Mouse (Mus musculus) spleen, adult 2 months (tissue): ENCODE results near the gene Eif2b2. TPM values are rescaled to one million over a fixed set of nuclear protein-coding genes. Genes with fewer than 3 reads are reported as not detected.

Experiments used
- DNase-seq, 2 experiments: peaks; one replicate each; pipeline versions ENCODE4 v3.0.0 to v3.0.0-alpha.2; 2012 to 2021; ENCODE audit warnings: low spot score in 2 of 2, low read depth in 1 of 2
- H3K27ac ChIP-seq: fragments of 200-500 bp; 2 replicates; pipeline ENCODE4 v1.5.1; 2012; ENCODE audit warnings: low read length, inconsistent platforms; ENCODE audit not compliant: insufficient read depth
- H3K27me3 ChIP-seq: fragments of 200-500 bp; 2 replicates; pipeline ENCODE4 v1.6.1; 2012; ENCODE audit warnings: mild to moderate bottlenecking, moderate library complexity, low read length, inconsistent platforms; ENCODE audit not compliant: control insufficient read depth, insufficient read depth
- H3K36me3 ChIP-seq: fragments of 200-500 bp; 2 replicates; pipeline ENCODE4 v1.6.1; 2012; ENCODE audit warnings: mild to moderate bottlenecking, low read length, inconsistent platforms; ENCODE audit not compliant: control insufficient read depth, insufficient read depth
- H3K4me1 ChIP-seq: fragments of 200-500 bp; 2 replicates; pipeline ENCODE4 v1.6.1; 2011; ENCODE audit warnings: inconsistent platforms; ENCODE audit not compliant: control insufficient read depth, insufficient read depth, insufficient read length
- H3K4me3 ChIP-seq: fragments of 200-500 bp; 2 replicates; pipeline ENCODE4 v1.5.1; 2011; ENCODE audit warnings: mild to moderate bottlenecking, inconsistent platforms; ENCODE audit not compliant: insufficient read depth, insufficient read length; ENCODE audit errors: extremely low read depth
- CTCF ChIP-seq: fragments of 200-500 bp; IDR thresholded peaks from 2 replicates; pipeline ENCODE4 v1.5.1; 2011; ENCODE audit warnings: mild to moderate bottlenecking, inconsistent platforms; ENCODE audit not compliant: insufficient read depth, insufficient read length, insufficient replicate concordance; ENCODE audit errors: extremely low read depth
- POLR2A ChIP-seq: fragments of 200-500 bp; IDR thresholded peaks from 2 replicates; pipeline ENCODE4 v1.6.1; 2011; ENCODE audit warnings: low read depth, low read length, inconsistent platforms
- WGBS: fragments of 180-500 bp; shearing (Covaris S2); methylation state at CpG from one replicate; pipeline ENCODE4 v1.1.7; 2018; 5-methylcytosine and 5-hydroxymethylcytosine counted together
- polyA plus RNA-seq: library from polyadenylated mRNA; depleted of rRNA; stranded (reverse); fragments of >200 nt; gene quantifications from 2 replicates; pipeline ENCODE4 v1.2.3, GENCODE M21; 2012; rRNA removed

Gene Eif2b2
- 90.6 and 110 TPM in 2 replicates for polyA plus RNA-seq

- WGBS = under 1% methylated on average over 54 of the region's 54 CpGs
- DNase-seq = peak; percentile 91 to 96
- H3K27me3 ChIP-seq = no peaks in the 10 kb centered on the region
- peaks cover 2% of the 10 kb centered on the region; the same call in 1 of the 2 replicates for H3K4me1 ChIP-seq
- peak within 1 kb of the TSS; percentile 92 for H3K4me3 ChIP-seq
- H3K36me3 ChIP-seq = peaks cover 13% of the 10 kb centered on the region
- TF ChIP-seq POLR2A (peak; percentile 10; the same call in 1 of the 2 replicates), CTCF (no peak)
- peak within 1 kb of the TSS; percentile 58 for H3K27ac ChIP-seq
Measured at GRCm38 (mm10) chr12:85219236-85219904, at the start of gene Eif2b2. Gene Eif2b2, plus strand, starts transcription at chr12:85219481.

GRCm38 (mm10) chr12:85169877-85170276, 49.4 kb upstream of the Eif2b2 start:
- Histone ChIP-seq H3K4me1 (no peaks in the 10 kb centered on the region), H3K36me3 (no peaks in the 10 kb centered on the region), H3K27ac (no peak overlapping the region), H3K27me3 (no peaks in the 10 kb centered on the region), H3K4me3 (no peak overlapping the region)
- no peak for DNase-seq
- 81% methylated on average over 3 of the region's 3 CpGs for WGBS
- no peak for TF ChIP-seq CTCF
- TF ChIP-seq POLR2A = no peak

GRCm38 (mm10) chr12:85170284-85170947, 48.9 kb upstream of the Eif2b2 start:
- Histone ChIP-seq H3K4me1 (no peaks in the 10 kb centered on the region), H3K27ac (no peak overlapping the region), H3K36me3 (no peaks in the 10 kb centered on the region), H3K4me3 (no peak overlapping the region), H3K27me3 (no peaks in the 10 kb centered on the region)
- no peak for DNase-seq
- TF ChIP-seq POLR2A (no peak), CTCF (no peak)
- WGBS = 87% methylated on average over 11 of the region's 11 CpGs

GRCm38 (mm10) chr12:85170948-85171307, 48.4 kb upstream of the Eif2b2 start:
- DNase-seq = no peak
- H3K36me3 ChIP-seq = no peaks in the 10 kb centered on the region
- H3K27ac ChIP-seq = no peak overlapping the region
- no peaks in the 10 kb centered on the region for H3K4me1 ChIP-seq
- H3K4me3 ChIP-seq = no peak overlapping the region
- TF ChIP-seq CTCF (no peak), POLR2A (no peak)
- 87% methylated on average over 3 of the region's 3 CpGs for WGBS
- no peaks in the 10 kb centered on the region for H3K27me3 ChIP-seq

- Histone ChIP-seq H3K36me3 (no peaks in the 10 kb centered on the region), H3K27ac (no peak overlapping the region), H3K27me3 (no peaks in the 10 kb centered on the region), H3K4me1 (peaks cover 7% of the 10 kb centered on the region), H3K4me3 (no peak overlapping the region)
- 88% methylated on average over 7 of the region's 7 CpGs for WGBS
- no peak for DNase-seq
- TF ChIP-seq POLR2A = no peak
- TF ChIP-seq CTCF = no peak
Measured at GRCm38 (mm10) chr12:85174016-85174415, 45.3 kb upstream of the Eif2b2 start.

- Histone ChIP-seq H3K27me3 (no peaks in the 10 kb centered on the region), H3K4me1 (peaks cover 7% of the 10 kb centered on the region), H3K4me3 (no peak overlapping the region), H3K36me3 (no peaks in the 10 kb centered on the region), H3K27ac (no peak overlapping the region)
- 86% methylated on average over 16 of the region's 16 CpGs for WGBS
- TF ChIP-seq CTCF (no peak), POLR2A (no peak)
- no peak for DNase-seq
Measured at GRCm38 (mm10) chr12:85175087-85175675, 44.1 kb upstream of the Eif2b2 start.
